Mouse (Mus musculus) liver, embryonic 13.5 days (tissue): ENCODE results near the gene Tnmd. TPM values are rescaled to one million over a fixed set of nuclear protein-coding genes. Genes with fewer than 3 reads are reported as not detected.

Source experiments
- polyA plus RNA-seq: library from polyadenylated mRNA; unstranded; fragments of >200 nt; fragmentation: Nextera tagmentation; extraction: Ambion mirVana; gene quantifications from 2 replicates; pipeline ENCODE4 v1.2.1, GENCODE M21; 2015

Gene Tnmd
- polyA plus RNA-seq, 1 experiment from 2014 or later: 0.38 TPM

Other genes with a start within 250 kb of the Tnmd start
- gene Pcdh19, start 162.0 kb upstream of the Tnmd start, polyA plus RNA-seq: 0.06 and 0.08 TPM in 2 replicates
- gene Tspan6, start 47.4 kb downstream of the Tnmd start, polyA plus RNA-seq: 18.7 and 24.6 TPM in 2 replicates
- 0.21 and 0.33 TPM in 2 replicates for gene Srpx2, start 57.4 kb downstream of the Tnmd start, polyA plus RNA-seq
- 1.4 and 1.7 TPM in 2 replicates for gene Sytl4, start 130.8 kb downstream of the Tnmd start, polyA plus RNA-seq
- gene Cstf2, start 208.2 kb downstream of the Tnmd start, polyA plus RNA-seq: 25.3 and 32.1 TPM in 2 replicates